Mouse (Mus musculus) midbrain, embryonic 12.5 days (tissue): ENCODE measurements around the gene Psme1. TPM values are rescaled to one million over a fixed set of nuclear protein-coding genes. Genes with fewer than 3 reads are reported as not detected.
A peak's percentile ranks its signal among the peaks of the same experiment; 100 is the strongest.

Experiments
- ATAC-seq: fragments of 200-750 bp; cut with Nextera tagmentation; 2 replicates; pipeline ENCODE4 v1.8.0; 2017; ENCODE audit warnings: low read depth, moderate TSS enrichment, moderate library complexity; ENCODE audit not compliant: low FRiP score
- H3K27ac ChIP-seq: fragments of 300-500 bp; sonication (generic); replicated peaks from 2 replicates; pipeline ENCODE4 v1.5.1; 2016; ENCODE audit warnings: mild to moderate bottlenecking
- H3K27me3 ChIP-seq: fragments of 300-500 bp; sonication (generic); 2 replicates; pipeline ENCODE4 v1.6.1; 2016; ENCODE audit warnings: mild to moderate bottlenecking
- H3K36me3 ChIP-seq: fragments of 300-500 bp; sonication (generic); 2 replicates; pipeline ENCODE4 v1.6.1; 2016
- H3K4me1 ChIP-seq: fragments of 300-500 bp; sonication (generic); 2 replicates; pipeline ENCODE4 v1.6.1; 2016
- H3K4me2 ChIP-seq: fragments of 300-500 bp; sonication (generic); replicated peaks from 2 replicates; pipeline ENCODE4 v1.6.1; 2016; ENCODE audit warnings: mild to moderate bottlenecking, moderate library complexity
- H3K4me3 ChIP-seq: fragments of 300-500 bp; sonication (generic); 2 replicates; pipeline ENCODE4 v1.5.1; 2016; ENCODE audit warnings: mild to moderate bottlenecking
- H3K9ac ChIP-seq: fragments of 300-500 bp; sonication (generic); replicated peaks from 2 replicates; pipeline ENCODE4 v1.6.1; 2016; ENCODE audit warnings: mild to moderate bottlenecking, moderate library complexity
- H3K9me3 ChIP-seq: fragments of 300-500 bp; sonication (generic); 2 replicates; pipeline ENCODE4 v1.6.1; 2016; ENCODE audit warnings: mild to moderate bottlenecking
- WGBS: fragments of 180-500 bp; shearing (Covaris S2); methylation state at CpG from one replicate; pipeline ENCODE4 v1.1.7; 2016; 5-methylcytosine and 5-hydroxymethylcytosine counted together
- polyA plus RNA-seq: library from polyadenylated mRNA; unstranded; fragments of >200 nt; fragmentation: Nextera tagmentation; extraction: Ambion mirVana; gene quantifications from 2 replicates; pipeline ENCODE4 v1.2.1, GENCODE M21; 2016

The Psme1 gene
- polyA plus RNA-seq, 1 experiment from 2014 or later = 127 TPM

GRCm38 (mm10) chr14:55557003-55557402 lies 20.9 kb upstream of the Psme1 start:
- ATAC-seq = no peak
- H3K4me1 ChIP-seq = peaks cover 15% of the 10 kb centered on the region
- H3K9me3 ChIP-seq = no peaks in the 10 kb centered on the region
- no peak overlapping the region for H3K4me3 ChIP-seq
- H3K27ac ChIP-seq = no peak overlapping the region
- H3K36me3 ChIP-seq = no peaks in the 10 kb centered on the region
- 29% methylated on average over 5 of the region's 5 CpGs for WGBS
- H3K27me3 ChIP-seq = no peaks in the 10 kb centered on the region
- no peak overlapping the region for H3K4me2 ChIP-seq
- no peak overlapping the region for H3K9ac ChIP-seq

- H3K4me3 ChIP-seq = no peak overlapping the region
- H3K9ac ChIP-seq = no peak overlapping the region
- no peak overlapping the region for H3K4me2 ChIP-seq
- H3K4me1 ChIP-seq = peaks cover 18% of the 10 kb centered on the region
- 90% methylated on average over 3 of the region's 3 CpGs for WGBS
- no peak for ATAC-seq
- no peak overlapping the region for H3K27ac ChIP-seq
- H3K36me3 ChIP-seq = no peaks in the 10 kb centered on the region
- H3K27me3 ChIP-seq = no peaks in the 10 kb centered on the region
- no peaks in the 10 kb centered on the region for H3K9me3 ChIP-seq
These were observed 20.3 kb upstream of the Psme1 start for GRCm38 (mm10) chr14:55557587-55557986.

- Histone ChIP-seq H3K36me3 (peaks cover 7% of the 10 kb centered on the region), H3K27me3 (no peaks in the 10 kb centered on the region), H3K9me3 (no peaks in the 10 kb centered on the region), H3K4me1 (peaks cover 18% of the 10 kb centered on the region), H3K4me3 (peak overlapping the region; percentile 65), H3K9ac (peak overlapping the region; percentile 74; the same call in 1 of the 2 replicates), H3K4me2 (peak overlapping the region; percentile 86), H3K27ac (no peak overlapping the region)
- 63% methylated on average over 6 of the region's 6 CpGs for WGBS
- ATAC-seq = no peak
These were observed 19.0 kb upstream of the Psme1 start for GRCm38 (mm10) chr14:55558740-55559448.

- H3K27ac ChIP-seq = peak within 1 kb of the TSS; percentile 98
- H3K27me3 ChIP-seq = no peaks in the 10 kb centered on the region
- peak within 1 kb of the TSS; percentile 86 for H3K4me2 ChIP-seq
- H3K36me3 ChIP-seq = peaks cover 16% of the 10 kb centered on the region
- H3K4me3 ChIP-seq = peak within 1 kb of the TSS; percentile 65
- WGBS = under 1% methylated on average over 27 of the region's 27 CpGs
- H3K9me3 ChIP-seq = no peaks in the 10 kb centered on the region
- peak; percentile 79 for ATAC-seq
- peaks cover 18% of the 10 kb centered on the region for H3K4me1 ChIP-seq
- peak within 1 kb of the TSS; percentile 74 for H3K9ac ChIP-seq
These were observed 18.1 kb upstream of the Psme1 start, which contains the start of gene Dcaf11 for GRCm38 (mm10) chr14:55559799-55560201. Dcaf11 (plus strand) TSS chr14:55560006.

- Histone ChIP-seq H3K4me3 (peak within 1 kb of the TSS; percentile 65), H3K27ac (peak within 1 kb of the TSS; percentile 98), H3K4me1 (peaks cover 18% of the 10 kb centered on the region), H3K27me3 (no peaks in the 10 kb centered on the region), H3K4me2 (peak within 1 kb of the TSS; percentile 86), H3K36me3 (peaks cover 22% of the 10 kb centered on the region), H3K9ac (peak within 1 kb of the TSS; percentile 74), H3K9me3 (no peaks in the 10 kb centered on the region)
- ATAC-seq = peak; percentile 96
- under 1% methylated on average over 51 of the region's 51 CpGs for WGBS
These were observed 17.5 kb upstream of the Psme1 start, which contains the start of gene A730061H03Rik for GRCm38 (mm10) chr14:55560202-55561073. A730061H03Rik (minus strand) TSS chr14:55560406.

- Histone ChIP-seq H3K9ac (no peak overlapping the region), H3K27ac (no peak overlapping the region), H3K4me3 (no peak overlapping the region), H3K9me3 (no peaks in the 10 kb centered on the region), H3K27me3 (no peaks in the 10 kb centered on the region), H3K4me1 (peaks cover 17% of the 10 kb centered on the region), H3K36me3 (peaks cover 37% of the 10 kb centered on the region), H3K4me2 (peak overlapping the region; percentile 86)
- 91% methylated on average over 10 of the region's 10 CpGs for WGBS
- no peak for ATAC-seq
These were observed 16.1 kb upstream of the Psme1 start for GRCm38 (mm10) chr14:55561860-55562259.

GRCm38 (mm10) chr14:55563249-55563648 lies 14.7 kb upstream of the Psme1 start:
- H3K27ac ChIP-seq = no peak overlapping the region
- peaks cover 50% of the 10 kb centered on the region for H3K36me3 ChIP-seq
- ATAC-seq = no peak
- H3K9ac ChIP-seq = no peak overlapping the region
- H3K9me3 ChIP-seq = no peaks in the 10 kb centered on the region
- WGBS = 93% methylated on average over 11 of the region's 11 CpGs
- no peak overlapping the region for H3K4me3 ChIP-seq
- peaks cover 16% of the 10 kb centered on the region for H3K4me1 ChIP-seq
- no peak overlapping the region for H3K4me2 ChIP-seq
- H3K27me3 ChIP-seq = no peaks in the 10 kb centered on the region

- Histone ChIP-seq H3K4me3 (no peak overlapping the region), H3K9me3 (no peaks in the 10 kb centered on the region), H3K4me1 (peaks cover 13% of the 10 kb centered on the region), H3K36me3 (peaks cover 73% of the 10 kb centered on the region), H3K4me2 (no peak overlapping the region), H3K27ac (no peak overlapping the region), H3K9ac (no peak overlapping the region), H3K27me3 (no peaks in the 10 kb centered on the region)
- ATAC-seq = no peak
- WGBS = 86% methylated on average over 3 of the region's 3 CpGs
These were observed 12.2 kb upstream of the Psme1 start for GRCm38 (mm10) chr14:55565748-55566147.

- H3K4me1 ChIP-seq = no peaks in the 10 kb centered on the region
- H3K27me3 ChIP-seq = no peaks in the 10 kb centered on the region
- peaks cover 74% of the 10 kb centered on the region for H3K36me3 ChIP-seq
- no peak overlapping the region for H3K27ac ChIP-seq
- no peak overlapping the region for H3K9ac ChIP-seq
- H3K4me3 ChIP-seq = no peak overlapping the region
- no peak for ATAC-seq
- no peaks in the 10 kb centered on the region for H3K9me3 ChIP-seq
- WGBS = 90% methylated on average over 3 of the region's 3 CpGs
- H3K4me2 ChIP-seq = no peak overlapping the region
These were observed 10.4 kb upstream of the Psme1 start for GRCm38 (mm10) chr14:55567496-55567895.

- Histone ChIP-seq H3K27ac (no peak overlapping the region), H3K27me3 (no peaks in the 10 kb centered on the region), H3K4me3 (no peak overlapping the region), H3K9ac (no peak overlapping the region), H3K4me2 (no peak overlapping the region), H3K9me3 (no peaks in the 10 kb centered on the region), H3K36me3 (peaks cover 50% of the 10 kb centered on the region), H3K4me1 (no peaks in the 10 kb centered on the region)
- no peak for ATAC-seq
- WGBS = 92% methylated on average over 2 of the region's 2 CpGs
These were observed 7.3 kb upstream of the Psme1 start for GRCm38 (mm10) chr14:55570588-55570987.

GRCm38 (mm10) chr14:55571760-55572159 lies 6.2 kb upstream of the Psme1 start:
- Histone ChIP-seq H3K27me3 (no peaks in the 10 kb centered on the region), H3K36me3 (peaks cover 38% of the 10 kb centered on the region), H3K4me1 (no peaks in the 10 kb centered on the region), H3K9me3 (no peaks in the 10 kb centered on the region), H3K4me3 (no peak overlapping the region), H3K27ac (no peak overlapping the region), H3K9ac (no peak overlapping the region), H3K4me2 (no peak overlapping the region)
- no peak for ATAC-seq

- H3K27ac ChIP-seq = no peak within 1 kb of the TSS
- no peak for ATAC-seq
These were observed 2.6 kb upstream of the Psme1 start, which contains the start of gene Fitm1 for GRCm38 (mm10) chr14:55575302-55575701. Fitm1 (plus strand) TSS chr14:55575617.

More at GRCm38 (mm10) chr14:55575302-55575701, 2.6 kb upstream of the Psme1 start, which contains the start of gene Fitm1:
- Histone ChIP-seq H3K4me1 (peaks cover 15% of the 10 kb centered on the region), H3K4me3 (no peak within 1 kb of the TSS), H3K27me3 (no peaks in the 10 kb centered on the region), H3K4me2 (no peak within 1 kb of the TSS), H3K36me3 (peaks cover 9% of the 10 kb centered on the region; the same call in 1 of the 2 replicates), H3K9ac (no peak within 1 kb of the TSS), H3K9me3 (no peaks in the 10 kb centered on the region)
- WGBS = 85% methylated on average over 8 of the region's 8 CpGs
